Mouse (Mus musculus): ENCODE data around the gene Zfp574. TPM values are rescaled to one million over a fixed set of nuclear protein-coding genes. Genes with fewer than 3 reads are reported as not detected.

Gene Zfp574
- total RNA-seq, 1 experiment, result 18.9 TPM

GRCm38 (mm10) chr7:25079496-25080026, 7.2 kb downstream of the Zfp574 start:
- Histone ChIP-seq H3K36me3 (ENCODE audit: control insufficient read depth, insufficient read depth, low read length, poor library complexity, severe bottlenecking) (peaks cover 37% of the 10 kb centered on the region), H3K4me3 (ENCODE audit: insufficient read depth in 1 of 2, low read depth in 1 of 2, low read length in 2 of 2, poor library complexity in 1 of 2, severe bottlenecking in 1 of 2) (no peak overlapping the region; a peak in 1 of 4 replicates), H3K27ac (ENCODE audit: insufficient read depth, low read depth, low read length, poor library complexity, severe bottlenecking) (no peak overlapping the region), H3K4me1 (ENCODE audit: control insufficient read depth in 2 of 2, insufficient read depth in 2 of 2, low read length in 2 of 2, poor library complexity in 1 of 2) (peaks cover 6 to 25% of the 10 kb centered on the region in 2 experiments; a peak in 3 of 4 replicates), H3K9me3 (ENCODE audit: control insufficient read depth, insufficient read depth, low read depth, low read length) (no peaks in the 10 kb centered on the region), H3K9ac (ENCODE audit: insufficient read depth, low read depth, low read length, poor library complexity, severe bottlenecking) (0 out of 2 replicates have a peak overlapping the region, but pooled peaks have one; percentile 6)
- no peak for TF ChIP-seq ZNF384 (IDR thresholded peaks at IDR 0.05; ENCODE audit: low read depth, low read length)
- no peak for TF ChIP-seq CHD2 (IDR thresholded peaks at IDR 0.05; ENCODE audit: low read depth, low read length)
- TF ChIP-seq ZC3H11A (IDR thresholded peaks at IDR 0.05; ENCODE audit: borderline replicate concordance, low read depth, low read length), result no peak
- no peak for TF ChIP-seq MAFK (IDR thresholded peaks at IDR 0.05; ENCODE audit: insufficient read depth, low read depth, low read length)
- TF ChIP-seq HCFC1 (IDR thresholded peaks at IDR 0.05; ENCODE audit: borderline replicate concordance, insufficient read depth, low read length), result no peak
- in situ Hi-C loops (cut with MboI; ENCODE audit: low sequenced_read_pairs in 2 of 2, unreplicated experiment in 2 of 2), result no loop called here
- no peak for DNase-seq (ENCODE audit: low read depth, low spot score)

GRCm38 (mm10) chr7:25080431-25080830, 8.1 kb downstream of the Zfp574 start:
- TF ChIP-seq CHD2 (IDR thresholded peaks at IDR 0.05; ENCODE audit: low read depth, low read length), result no peak
- no peak for TF ChIP-seq ZC3H11A (IDR thresholded peaks at IDR 0.05; ENCODE audit: borderline replicate concordance, low read depth, low read length)
- TF ChIP-seq MAFK (IDR thresholded peaks at IDR 0.05; ENCODE audit: insufficient read depth, low read depth, low read length), result no peak
- no peak for TF ChIP-seq HCFC1 (IDR thresholded peaks at IDR 0.05; ENCODE audit: borderline replicate concordance, insufficient read depth, low read length)
- TF ChIP-seq ZNF384 (IDR thresholded peaks at IDR 0.05; ENCODE audit: low read depth, low read length), result no peak
- Histone ChIP-seq H3K9me3 (ENCODE audit: control insufficient read depth, insufficient read depth, low read depth, low read length) (no peaks in the 10 kb centered on the region), H3K4me1 (ENCODE audit: control insufficient read depth in 2 of 2, insufficient read depth in 2 of 2, low read length in 2 of 2, poor library complexity in 1 of 2) (peaks cover 6 to 25% of the 10 kb centered on the region in 2 experiments; a peak in 3 of 4 replicates), H3K27ac (ENCODE audit: insufficient read depth, low read depth, low read length, poor library complexity, severe bottlenecking) (no peak overlapping the region), H3K4me3 (ENCODE audit: insufficient read depth in 1 of 2, low read depth in 1 of 2, low read length in 2 of 2, poor library complexity in 1 of 2, severe bottlenecking in 1 of 2) (peak overlapping the region in 1 of 2 experiments; percentile 53; a peak in 2 of 4 replicates), H3K9ac (ENCODE audit: insufficient read depth, low read depth, low read length, poor library complexity, severe bottlenecking) (peak overlapping the region; percentile 20; the same call in 1 of the 2 replicates), H3K36me3 (ENCODE audit: control insufficient read depth, insufficient read depth, low read length, poor library complexity, severe bottlenecking) (peaks cover 37% of the 10 kb centered on the region)
- no peak for DNase-seq (ENCODE audit: low read depth, low spot score)
- in situ Hi-C loops (cut with MboI; ENCODE audit: low sequenced_read_pairs in 2 of 2, unreplicated experiment in 2 of 2), result no loop called here

- Histone ChIP-seq H3K4me3 (ENCODE audit: insufficient read depth in 1 of 2, low read depth in 1 of 2, low read length in 2 of 2, poor library complexity in 1 of 2, severe bottlenecking in 1 of 2) (no peak overlapping the region), H3K27ac (ENCODE audit: insufficient read depth, low read depth, low read length, poor library complexity, severe bottlenecking) (no peak overlapping the region), H3K4me1 (ENCODE audit: control insufficient read depth in 2 of 2, insufficient read depth in 2 of 2, low read length in 2 of 2, poor library complexity in 1 of 2) (peaks cover 6 to 26% of the 10 kb centered on the region in 2 experiments; a peak in 3 of 4 replicates), H3K36me3 (ENCODE audit: control insufficient read depth, insufficient read depth, low read length, poor library complexity, severe bottlenecking) (peaks cover 37% of the 10 kb centered on the region), H3K9me3 (ENCODE audit: control insufficient read depth, insufficient read depth, low read depth, low read length) (no peaks in the 10 kb centered on the region), H3K9ac (ENCODE audit: insufficient read depth, low read depth, low read length, poor library complexity, severe bottlenecking) (no peak overlapping the region)
- DNase-seq (ENCODE audit: low read depth, low spot score), result no peak
- in situ Hi-C loops (cut with MboI; ENCODE audit: low sequenced_read_pairs in 2 of 2, unreplicated experiment in 2 of 2), result no loop called here
- TF ChIP-seq ZC3H11A (IDR thresholded peaks at IDR 0.05; ENCODE audit: borderline replicate concordance, low read depth, low read length) (peak; percentile 25; the same call in 1 of the 2 replicates), ZNF384 (IDR thresholded peaks at IDR 0.05; ENCODE audit: low read depth, low read length) (no peak)
Measured at GRCm38 (mm10) chr7:25082510-25082909, 10.1 kb downstream of the Zfp574 start.

- Histone ChIP-seq H3K9ac (ENCODE audit: insufficient read depth, low read depth, low read length, poor library complexity, severe bottlenecking) (no peak overlapping the region), H3K4me1 (ENCODE audit: control insufficient read depth in 2 of 2, insufficient read depth in 2 of 2, low read length in 2 of 2, poor library complexity in 1 of 2) (peaks cover 3 to 29% of the 10 kb centered on the region in 2 experiments; a peak in 3 of 4 replicates), H3K36me3 (ENCODE audit: control insufficient read depth, insufficient read depth, low read length, poor library complexity, severe bottlenecking) (peaks cover 34% of the 10 kb centered on the region), H3K27ac (ENCODE audit: insufficient read depth, low read depth, low read length, poor library complexity, severe bottlenecking) (no peak overlapping the region), H3K9me3 (ENCODE audit: control insufficient read depth, insufficient read depth, low read depth, low read length) (no peaks in the 10 kb centered on the region), H3K4me3 (ENCODE audit: insufficient read depth in 1 of 2, low read depth in 1 of 2, low read length in 2 of 2, poor library complexity in 1 of 2, severe bottlenecking in 1 of 2) (no peak overlapping the region)
- TF ChIP-seq ZC3H11A (IDR thresholded peaks at IDR 0.05; ENCODE audit: borderline replicate concordance, low read depth, low read length), result no peak
- TF ChIP-seq ZNF384 (IDR thresholded peaks at IDR 0.05; ENCODE audit: low read depth, low read length), result no peak
- no peak for TF ChIP-seq CHD2 (IDR thresholded peaks at IDR 0.05; ENCODE audit: low read depth, low read length)
- TF ChIP-seq MAFK (IDR thresholded peaks at IDR 0.05; ENCODE audit: insufficient read depth, low read depth, low read length), result no peak
- TF ChIP-seq HCFC1 (IDR thresholded peaks at IDR 0.05; ENCODE audit: borderline replicate concordance, insufficient read depth, low read length), result no peak
- DNase-seq (ENCODE audit: low read depth, low spot score), result no peak
- in situ Hi-C loops (cut with MboI; ENCODE audit: low sequenced_read_pairs in 2 of 2, unreplicated experiment in 2 of 2), result no loop called here
Measured at GRCm38 (mm10) chr7:25084621-25085020, 12.3 kb downstream of the Zfp574 start.
